Mouse (Mus musculus): ENCODE results near the gene Sbf2.

Sbf2 gene

GRCm38 (mm10) chr7:110270455-110270854 lies 344.3 kb downstream of the Sbf2 start:
- no peak for DNase-seq

- DNase-seq = no peak
These were observed 344.9 kb downstream of the Sbf2 start for GRCm38 (mm10) chr7:110269777-110270176.

- no peak for DNase-seq
These were observed 346.2 kb downstream of the Sbf2 start for GRCm38 (mm10) chr7:110268511-110268910.

- DNase-seq = no peak
These were observed 346.7 kb downstream of the Sbf2 start for GRCm38 (mm10) chr7:110267994-110268393.

- DNase-seq = no peak
These were observed 347.7 kb downstream of the Sbf2 start for GRCm38 (mm10) chr7:110267014-110267413.

- peak; percentile 95 for DNase-seq
These were observed 348.9 kb downstream of the Sbf2 start for GRCm38 (mm10) chr7:110265796-110266195.

- no peak for DNase-seq
These were observed 351.2 kb downstream of the Sbf2 start for GRCm38 (mm10) chr7:110263474-110263873.

- DNase-seq = no peak
These were observed 352.1 kb downstream of the Sbf2 start for GRCm38 (mm10) chr7:110262661-110263060.

GRCm38 (mm10) chr7:110261807-110262206 lies 352.9 kb downstream of the Sbf2 start:
- DNase-seq = no peak

- peak; percentile 61 for DNase-seq
These were observed 354.6 kb downstream of the Sbf2 start for GRCm38 (mm10) chr7:110259966-110260711.

GRCm38 (mm10) chr7:110258196-110258950 lies 356.3 kb downstream of the Sbf2 start:
- DNase-seq = no peak
